Mouse (Mus musculus) liver, embryonic 12.5 days (tissue): ENCODE measurements at regions not wholly inside any gene's neighbourhood (a gene's known extent, or its start where the extent isn't known, plus 50 kb on each side); places are given as distances from the start of the nearest gene placed in this dataset.

Experiments used
- ATAC-seq: fragments of 200-750 bp; cut with Nextera tagmentation; 2 replicates; pipeline ENCODE4 v1.8.0; 2017; ENCODE audit warnings: moderate number of reproducible peaks, mild to moderate bottlenecking, moderate library complexity
- H3K27ac ChIP-seq: fragments of 300-500 bp; sonication (generic); 2 replicates; pipeline ENCODE4 v1.5.1; 2016; ENCODE audit warnings: mild to moderate bottlenecking
- H3K27me3 ChIP-seq: fragments of 300-500 bp; sonication (generic); replicated peaks from 2 replicates; pipeline ENCODE4 v1.6.1; 2016; ENCODE audit warnings: mild to moderate bottlenecking, moderate library complexity
- H3K36me3 ChIP-seq: fragments of 300-500 bp; sonication (generic); 2 replicates; pipeline ENCODE4 v1.6.1; 2016; ENCODE audit warnings: mild to moderate bottlenecking, moderate library complexity
- H3K4me1 ChIP-seq: fragments of 300-500 bp; sonication (generic); 2 replicates; pipeline ENCODE4 v1.6.1; 2016
- H3K4me2 ChIP-seq: fragments of 300-500 bp; sonication (generic); 2 replicates; pipeline ENCODE4 v1.6.1; 2016; ENCODE audit warnings: mild to moderate bottlenecking, moderate library complexity
- H3K4me3 ChIP-seq: fragments of 300-500 bp; sonication (generic); 2 replicates; pipeline ENCODE4 v1.5.1; 2016; ENCODE audit warnings: mild to moderate bottlenecking, moderate library complexity
- H3K9ac ChIP-seq: fragments of 300-500 bp; sonication (generic); 2 replicates; pipeline ENCODE4 v1.6.1; 2016; ENCODE audit warnings: mild to moderate bottlenecking, moderate library complexity
- H3K9me3 ChIP-seq: fragments of 300-500 bp; sonication (generic); replicated peaks from 2 replicates; pipeline ENCODE4 v1.6.1; 2016; ENCODE audit warnings: mild to moderate bottlenecking, moderate library complexity
- WGBS: fragments of 180-500 bp; shearing (Covaris S2); methylation state at CpG from one replicate; pipeline ENCODE4 v1.1.7; 2016; ENCODE audit not compliant: insufficient replicate concordance; 5-methylcytosine and 5-hydroxymethylcytosine counted together

DNA sequence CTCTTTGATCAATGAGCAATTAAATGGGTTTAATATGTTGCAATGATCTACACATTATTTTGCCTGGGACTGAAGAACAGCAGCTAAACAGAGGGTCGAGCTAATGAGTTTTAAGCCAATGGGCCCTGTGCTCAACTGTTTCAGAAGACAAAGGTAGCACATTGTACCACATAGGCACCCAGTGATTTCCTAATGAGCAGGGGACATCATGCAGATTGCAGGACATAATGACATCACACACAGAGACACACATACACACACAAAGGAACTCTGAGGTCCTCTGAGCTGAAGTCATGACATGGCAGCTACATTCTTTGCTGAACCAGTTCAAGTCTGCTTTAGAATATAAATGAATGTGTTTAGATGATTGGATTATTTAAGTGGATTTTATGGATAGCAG lies 71.9 kb downstream of the Zfp330 start:
- H3K36me3 ChIP-seq = no peaks in the 10 kb centered on the region
- no peaks in the 10 kb centered on the region for H3K9me3 ChIP-seq

DNA sequence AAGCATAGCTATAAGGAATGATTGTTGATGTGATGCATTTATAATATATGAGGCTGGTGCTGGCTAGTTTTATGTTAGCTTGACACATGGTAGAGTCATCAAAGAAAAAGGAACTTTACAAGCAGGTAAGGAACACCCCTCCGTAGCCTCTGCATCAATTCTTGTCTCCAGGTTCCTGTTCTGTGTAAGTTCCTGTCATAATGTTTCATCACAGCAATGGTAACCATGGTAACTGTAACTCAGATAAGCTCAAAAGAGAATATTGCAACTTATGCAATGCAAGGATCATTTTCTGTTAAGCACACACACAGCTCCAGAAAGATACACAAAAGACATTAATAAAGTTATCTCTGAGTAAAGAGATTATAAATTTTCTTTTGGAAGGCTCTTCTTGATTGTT lies 73.5 kb downstream of the Zfp330 start:
- H3K4me3 ChIP-seq = no peak overlapping the region

More for the DNA sequence above, 71.9 kb downstream of the Zfp330 start:
- Histone ChIP-seq H3K4me1 (no peaks in the 10 kb centered on the region), H3K27me3 (no peaks in the 10 kb centered on the region), H3K9ac (no peak overlapping the region), H3K4me3 (no peak overlapping the region), H3K27ac (no peak overlapping the region), H3K4me2 (no peak overlapping the region)
- ATAC-seq = no peak
- WGBS = 57% methylated on average over 1 of the region's 1 CpGs

DNA sequence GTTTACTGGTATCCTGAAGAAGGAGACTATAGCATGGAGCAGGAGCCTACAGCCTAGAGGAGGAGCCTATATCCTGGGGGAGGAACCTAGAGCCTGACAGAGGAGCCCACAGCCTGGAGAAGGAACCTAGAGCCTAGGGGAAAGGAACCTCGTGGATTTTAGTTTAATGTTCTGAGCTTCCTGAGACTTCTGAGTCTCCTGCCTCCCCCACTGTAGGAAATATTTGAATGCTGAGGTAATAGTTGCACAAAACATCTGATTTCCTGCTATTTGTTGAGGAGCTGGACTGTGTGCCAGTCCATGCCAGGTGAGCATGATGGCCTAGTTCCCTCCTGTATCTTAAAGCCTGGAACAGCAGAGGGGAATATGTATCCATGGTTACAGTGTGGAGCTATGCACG lies 74.7 kb downstream of the Zfp330 start:
- no peak overlapping the region for H3K9ac ChIP-seq
- WGBS = 44% methylated on average over 2 of the region's 2 CpGs

More for the DNA sequence above, 73.5 kb downstream of the Zfp330 start:
- H3K27ac ChIP-seq = no peak overlapping the region
- no peaks in the 10 kb centered on the region for H3K36me3 ChIP-seq
- no peak for ATAC-seq
- H3K27me3 ChIP-seq = no peaks in the 10 kb centered on the region
- H3K9ac ChIP-seq = no peak overlapping the region
- WGBS = 42% methylated on average over 1 of the region's 1 CpGs
- no peaks in the 10 kb centered on the region for H3K4me1 ChIP-seq
- no peak overlapping the region for H3K4me2 ChIP-seq
- no peaks in the 10 kb centered on the region for H3K9me3 ChIP-seq

DNA sequence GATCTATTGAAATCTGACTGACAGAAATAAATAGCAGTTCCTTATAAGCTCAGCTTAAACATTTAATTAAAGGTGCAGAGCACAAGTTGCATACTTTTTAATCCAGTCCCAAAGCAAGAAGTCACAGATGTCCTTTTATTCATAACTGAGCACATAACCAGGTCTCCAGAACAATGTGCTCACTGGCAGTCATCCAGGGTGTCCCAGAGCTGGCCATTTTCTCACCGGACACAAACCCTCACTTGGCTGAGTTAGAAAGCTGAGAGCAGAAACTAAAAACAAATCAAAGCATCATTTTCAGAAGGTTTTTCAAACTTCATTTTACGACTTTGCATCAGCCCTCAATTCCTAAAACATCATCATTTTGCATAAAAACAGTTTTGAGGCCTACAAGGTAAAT lies 75.9 kb downstream of the Zfp330 start:
- Histone ChIP-seq H3K4me1 (no peaks in the 10 kb centered on the region), H3K4me3 (no peak overlapping the region), H3K27me3 (no peaks in the 10 kb centered on the region), H3K36me3 (no peaks in the 10 kb centered on the region), H3K4me2 (no peak overlapping the region), H3K9me3 (no peaks in the 10 kb centered on the region), H3K27ac (no peak overlapping the region), H3K9ac (no peak overlapping the region)
- WGBS = 66% methylated on average over 2 of the region's 2 CpGs
- ATAC-seq = no peak

More for the DNA sequence above, 74.7 kb downstream of the Zfp330 start:
- H3K9me3 ChIP-seq = no peaks in the 10 kb centered on the region
- no peak overlapping the region for H3K27ac ChIP-seq
- ATAC-seq = no peak
- H3K4me2 ChIP-seq = no peak overlapping the region
- no peaks in the 10 kb centered on the region for H3K4me1 ChIP-seq
- no peaks in the 10 kb centered on the region for H3K36me3 ChIP-seq
- H3K27me3 ChIP-seq = no peaks in the 10 kb centered on the region
- H3K4me3 ChIP-seq = no peak overlapping the region

DNA sequence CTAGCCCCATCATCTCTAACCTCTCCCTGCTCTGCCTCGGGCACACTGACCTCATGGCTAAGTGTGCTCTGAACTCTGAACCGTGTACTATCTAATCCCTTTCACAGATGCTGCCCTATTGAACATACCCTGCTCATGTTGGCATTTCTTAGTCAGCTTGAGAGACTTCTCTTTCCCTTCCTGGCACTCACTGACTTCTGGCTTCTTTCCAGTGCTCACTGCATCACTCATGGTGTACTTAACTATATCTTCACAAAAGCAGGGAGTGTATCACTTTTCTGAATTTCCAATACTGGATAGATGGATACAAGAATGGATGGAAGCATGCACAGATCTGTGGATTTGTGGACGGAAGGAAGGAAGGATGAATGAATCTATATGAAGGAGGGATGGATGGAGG lies 80.9 kb downstream of the Zfp330 start:
- Histone ChIP-seq H3K4me2 (no peak overlapping the region), H3K36me3 (no peaks in the 10 kb centered on the region), H3K27ac (no peak overlapping the region), H3K9ac (no peak overlapping the region), H3K4me3 (no peak overlapping the region), H3K9me3 (no peaks in the 10 kb centered on the region), H3K4me1 (no peaks in the 10 kb centered on the region), H3K27me3 (no peaks in the 10 kb centered on the region)
- ATAC-seq = no peak
- WGBS = 52% methylated on average over 3 of the region's 3 CpGs

DNA sequence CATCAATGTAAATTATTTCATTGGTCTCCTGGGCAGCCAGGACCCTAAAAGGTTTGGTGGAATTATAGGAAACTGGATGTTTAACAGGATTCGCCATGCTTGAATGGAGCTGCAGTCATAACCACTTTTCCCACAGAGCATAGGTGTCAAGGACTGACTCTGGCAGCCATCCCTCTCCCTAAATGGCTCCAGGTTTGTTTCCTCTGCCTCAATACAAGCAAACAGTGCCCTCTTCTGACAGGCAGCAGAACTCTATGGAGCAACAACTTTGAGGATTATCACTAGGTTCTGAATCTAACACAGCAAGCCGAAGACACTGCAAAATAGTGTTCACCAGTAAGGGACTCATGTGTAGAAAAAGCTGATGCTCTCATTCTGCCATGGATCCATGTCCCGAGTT lies 84.6 kb downstream of the Zfp330 start:
- no peak overlapping the region for H3K9ac ChIP-seq
- no peaks in the 10 kb centered on the region for H3K27me3 ChIP-seq
- H3K27ac ChIP-seq = no peak overlapping the region
- no peak overlapping the region for H3K4me2 ChIP-seq
- ATAC-seq = no peak
- no peaks in the 10 kb centered on the region for H3K4me1 ChIP-seq
- 47% methylated on average over 3 of the region's 3 CpGs for WGBS
- H3K9me3 ChIP-seq = no peaks in the 10 kb centered on the region
- H3K36me3 ChIP-seq = no peaks in the 10 kb centered on the region
- H3K4me3 ChIP-seq = no peak overlapping the region

DNA sequence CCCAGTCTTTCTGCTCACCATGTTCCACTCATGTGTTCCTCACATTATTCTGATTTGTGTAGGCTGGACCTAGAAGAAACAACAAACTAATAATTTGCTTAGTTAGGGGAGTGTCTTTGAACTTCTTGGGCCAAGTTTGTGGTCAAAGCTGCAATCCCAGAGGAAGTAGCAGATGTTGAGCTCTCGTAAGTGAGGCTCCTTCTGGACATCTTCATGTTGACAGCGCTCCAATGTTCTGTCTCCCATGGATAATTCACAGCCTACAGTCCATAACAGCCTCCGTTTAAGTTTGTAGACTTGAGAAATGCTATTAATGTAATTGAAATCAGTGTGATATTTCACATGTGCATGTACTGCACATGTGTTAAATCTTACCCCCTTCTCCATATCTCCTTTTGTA lies 88.0 kb downstream of the Zfp330 start:
- H3K4me1 ChIP-seq = no peaks in the 10 kb centered on the region
- no peak overlapping the region for H3K27ac ChIP-seq
- H3K27me3 ChIP-seq = no peaks in the 10 kb centered on the region
- no peaks in the 10 kb centered on the region for H3K36me3 ChIP-seq
- 65% methylated on average over 3 of the region's 3 CpGs for WGBS
- no peak overlapping the region for H3K9ac ChIP-seq
- H3K4me3 ChIP-seq = no peak overlapping the region
- no peak for ATAC-seq
- no peak overlapping the region for H3K4me2 ChIP-seq
- no peaks in the 10 kb centered on the region for H3K9me3 ChIP-seq

DNA sequence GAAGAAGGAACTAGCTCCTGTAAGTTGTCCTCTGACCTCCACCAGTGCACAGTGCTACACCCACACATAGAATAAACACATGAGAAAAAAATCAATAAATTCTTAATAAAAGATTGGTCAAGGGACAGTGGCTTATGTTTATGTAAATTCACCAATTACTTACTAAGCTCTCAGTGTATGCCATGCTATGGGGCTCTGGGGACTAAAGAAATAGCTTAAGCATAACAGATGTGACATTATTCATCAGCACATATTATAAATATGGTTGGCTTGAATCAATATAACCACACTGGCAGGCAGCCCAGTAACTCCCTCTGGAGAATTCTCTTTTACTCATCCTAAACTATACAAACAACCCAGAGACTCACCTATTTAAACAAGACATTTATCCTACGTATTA lies 95.2 kb downstream of the Zfp330 start:
- no peaks in the 10 kb centered on the region for H3K36me3 ChIP-seq
- H3K9me3 ChIP-seq = no peaks in the 10 kb centered on the region
- H3K27me3 ChIP-seq = no peaks in the 10 kb centered on the region
- no peak overlapping the region for H3K9ac ChIP-seq
- no peak overlapping the region for H3K4me2 ChIP-seq
- ATAC-seq = no peak
- no peak overlapping the region for H3K4me3 ChIP-seq
- H3K4me1 ChIP-seq = no peaks in the 10 kb centered on the region
- no peak overlapping the region for H3K27ac ChIP-seq
- 75% methylated on average over 1 of the region's 1 CpGs for WGBS

DNA sequence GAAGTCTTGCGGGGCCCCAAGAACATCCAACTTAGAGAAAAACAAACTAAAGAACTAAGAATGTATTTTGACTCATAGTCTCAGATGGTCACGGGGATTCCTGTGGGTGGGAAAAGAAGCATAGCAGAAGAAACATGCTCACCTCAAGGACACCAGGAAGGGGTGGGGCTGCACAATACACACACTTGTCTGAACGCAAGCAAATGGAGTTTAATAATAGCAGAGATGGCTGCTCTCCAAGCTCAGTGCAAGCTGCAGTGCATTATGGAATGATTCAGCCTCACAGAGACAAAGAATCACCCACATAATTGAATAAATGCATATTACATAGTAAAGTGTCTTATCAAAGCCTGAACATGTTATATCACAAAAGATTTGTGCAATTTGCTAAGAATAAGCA lies 96.2 kb downstream of the Zfp330 start:
- WGBS = 72% methylated on average over 3 of the region's 3 CpGs
- H3K9me3 ChIP-seq = no peaks in the 10 kb centered on the region
- H3K4me2 ChIP-seq = no peak overlapping the region
- H3K4me3 ChIP-seq = no peak overlapping the region
- ATAC-seq = no peak
- H3K9ac ChIP-seq = no peak overlapping the region
- H3K27ac ChIP-seq = no peak overlapping the region
- H3K36me3 ChIP-seq = no peaks in the 10 kb centered on the region
- H3K27me3 ChIP-seq = no peaks in the 10 kb centered on the region
- H3K4me1 ChIP-seq = no peaks in the 10 kb centered on the region

DNA sequence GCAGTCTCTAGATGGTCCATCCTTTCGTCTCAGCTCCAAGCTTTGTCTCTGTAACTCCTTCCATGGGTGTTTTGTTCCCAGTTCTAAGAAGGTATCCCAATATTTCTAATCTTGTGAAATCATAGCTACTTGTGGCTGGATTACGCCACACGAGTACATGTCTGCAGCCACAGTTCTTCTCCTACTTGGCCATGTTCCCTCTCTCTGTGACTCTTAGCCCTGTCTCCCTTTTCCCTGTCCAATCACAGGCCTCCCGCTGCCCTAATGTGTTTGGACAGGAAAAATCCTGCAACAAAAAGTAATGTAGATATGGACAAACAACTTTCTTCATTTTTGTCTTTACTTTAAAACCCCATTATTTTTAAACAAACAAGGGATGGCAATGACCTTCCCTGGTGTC lies 104.7 kb downstream of the Zfp330 start:
- no peaks in the 10 kb centered on the region for H3K36me3 ChIP-seq
- H3K4me3 ChIP-seq = no peak overlapping the region
- no peaks in the 10 kb centered on the region for H3K9me3 ChIP-seq
- H3K27me3 ChIP-seq = no peaks in the 10 kb centered on the region
- H3K9ac ChIP-seq = no peak overlapping the region
- H3K4me2 ChIP-seq = no peak overlapping the region
- no peak overlapping the region for H3K27ac ChIP-seq
- no peaks in the 10 kb centered on the region for H3K4me1 ChIP-seq
- ATAC-seq = no peak
- WGBS = 59% methylated on average over 4 of the region's 4 CpGs

DNA sequence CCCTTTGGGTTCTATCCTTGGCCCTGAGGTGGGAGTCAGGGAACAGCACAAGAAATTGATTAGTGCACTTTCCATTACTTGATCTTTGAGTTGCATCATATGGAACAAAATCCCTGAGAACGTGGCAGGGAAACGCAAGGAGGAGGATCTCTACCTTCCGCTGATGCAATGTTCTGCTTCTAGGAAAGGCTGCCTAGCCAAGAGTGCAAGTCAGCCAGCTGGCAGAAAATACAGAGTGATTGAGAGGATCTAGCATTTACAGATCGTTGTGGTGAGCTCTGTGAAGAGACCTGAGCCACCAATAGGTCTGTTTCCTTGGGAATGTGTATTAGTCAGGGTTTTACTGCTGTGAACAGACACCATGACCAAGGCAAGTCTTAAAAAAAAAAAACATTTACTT lies 108.8 kb downstream of the Zfp330 start:
- Histone ChIP-seq H3K36me3 (no peaks in the 10 kb centered on the region), H3K9me3 (no peaks in the 10 kb centered on the region), H3K4me3 (no peak overlapping the region), H3K9ac (no peak overlapping the region), H3K4me1 (no peaks in the 10 kb centered on the region), H3K27me3 (no peaks in the 10 kb centered on the region), H3K27ac (no peak overlapping the region), H3K4me2 (no peak overlapping the region)
- no peak for ATAC-seq
- WGBS = 76% methylated on average over 4 of the region's 4 CpGs

DNA sequence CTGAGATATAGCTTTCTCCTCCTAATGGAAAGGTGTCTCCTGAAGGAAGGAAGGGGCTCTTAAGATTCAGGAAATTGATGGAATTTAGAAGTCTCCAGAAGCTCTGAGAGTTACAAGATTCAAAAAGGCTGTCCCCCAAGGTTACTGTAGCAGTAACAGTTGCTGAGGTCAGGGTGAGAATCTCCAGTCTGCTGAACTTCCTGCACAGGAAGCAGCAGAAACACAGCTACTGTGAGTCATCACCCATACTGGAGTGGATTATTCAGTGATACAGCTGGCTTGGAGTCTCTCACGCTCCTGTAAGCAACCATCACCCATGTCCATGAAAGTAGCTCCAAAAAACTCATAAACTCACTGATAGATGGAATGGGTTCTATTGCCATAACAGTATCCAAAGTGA lies 133.5 kb downstream of the Zfp330 start:
- H3K9me3 ChIP-seq = no peaks in the 10 kb centered on the region
- no peaks in the 10 kb centered on the region for H3K36me3 ChIP-seq
- H3K9ac ChIP-seq = no peak overlapping the region
- no peak overlapping the region for H3K4me3 ChIP-seq
- no peak overlapping the region for H3K4me2 ChIP-seq
- no peaks in the 10 kb centered on the region for H3K4me1 ChIP-seq
- 52% methylated on average over 1 of the region's 1 CpGs for WGBS
- H3K27me3 ChIP-seq = no peaks in the 10 kb centered on the region
- ATAC-seq = no peak
- no peak overlapping the region for H3K27ac ChIP-seq

DNA sequence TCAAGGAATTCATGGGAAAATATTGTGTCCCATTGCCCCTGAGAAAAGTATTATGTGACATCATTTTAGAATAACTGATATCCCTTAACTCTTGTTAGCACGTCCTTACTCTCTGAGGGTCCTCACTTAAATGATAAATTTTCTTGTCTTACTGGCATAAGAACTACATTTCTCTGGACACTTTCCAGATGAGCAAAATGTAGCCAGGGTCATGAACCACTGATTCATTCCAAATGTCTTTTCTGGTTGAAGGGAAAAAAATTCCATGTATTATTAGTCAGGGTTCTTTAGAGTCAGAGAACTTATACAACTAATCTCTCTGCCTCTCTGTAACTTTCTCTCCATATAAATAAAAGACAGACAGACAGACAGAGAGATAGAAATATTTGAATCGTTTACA lies 143.5 kb downstream of the Zfp330 start:
- Histone ChIP-seq H3K4me2 (no peak overlapping the region), H3K27me3 (no peaks in the 10 kb centered on the region), H3K27ac (no peak overlapping the region), H3K9me3 (no peaks in the 10 kb centered on the region), H3K36me3 (no peaks in the 10 kb centered on the region), H3K4me1 (no peaks in the 10 kb centered on the region), H3K9ac (no peak overlapping the region), H3K4me3 (no peak overlapping the region)
- WGBS = 62% methylated on average over 2 of the region's 2 CpGs
- no peak for ATAC-seq
